Mouse (Mus musculus) heart, postnatal 0 days (tissue): ENCODE results near the gene Specc1l.

ENCODE experiments used
- CTCF ChIP-seq: IDR thresholded peaks from 2 replicates; pipeline ENCODE4 v1.5.1; 2016; ENCODE audit warnings: antibody characterized with exemption, control low read depth, low read depth
- EP300 ChIP-seq: IDR thresholded peaks from 2 replicates; pipeline ENCODE4 v1.6.1; 2016; ENCODE audit warnings: antibody characterized with exemption, low read depth

DNA sequence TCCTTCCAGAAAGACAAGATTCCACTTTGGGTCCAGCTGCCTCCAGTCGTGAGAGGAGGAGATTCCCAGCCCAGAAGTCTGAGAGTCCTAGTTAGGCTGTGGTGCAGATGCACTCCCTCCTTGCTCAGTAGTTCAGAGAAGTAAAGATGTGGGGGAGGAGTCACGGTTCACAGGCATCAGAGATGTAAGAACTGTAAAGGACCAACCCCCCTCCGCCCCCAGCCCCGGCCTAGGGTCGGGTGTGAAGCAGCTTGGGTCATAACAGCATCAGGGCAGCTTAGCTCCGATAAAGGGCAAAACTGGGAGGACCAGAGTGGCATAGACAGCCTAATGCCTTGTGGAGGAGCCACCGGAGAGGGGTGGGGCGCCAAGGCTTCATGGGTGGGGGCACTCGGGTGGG lies 104.6 kb downstream of the Specc1l start:
- TF ChIP-seq CTCF (no peak), EP300 (no peak)
